ENCODE assay signal across 10 mouse cellular contexts in genomic region chr10:117216132-117216495, GRCm38 (mm10). TPM values are rescaled to one million over a fixed set of nuclear protein-coding genes. Genes with fewer than 3 reads are reported as not detected.
DNase-seq lines count a peak whose midpoint lies in the region; ATAC-seq lines count a peak whose summit lies in the region.
"Had no signal": no experiment of that assay in that cellular context is flagged by ENCODE, and none has a peak within 500 bp of the region (broad histone marks: within the 10 kb centered on the region; RNA-seq: fewer than 3 reads in every experiment).

No protein-coding gene starts in this region.

- peaks cover 84% of the 10 kb centered on the region for H3K36me3 ChIP-seq in megakaryocyte, embryonic 14.5 days (replicated peaks; ENCODE audit: low read length)
- H3K36me3 ChIP-seq in forebrain, embryonic 16.5 days (ENCODE audit: control insufficient read depth, insufficient read depth) = peaks cover 48% of the 10 kb centered on the region
- H3K36me3 ChIP-seq in kidney, embryonic 16.5 days (ENCODE audit: insufficient read depth, low read length) = peaks cover 71% of the 10 kb centered on the region

- no peak overlapping the region for H3K27ac ChIP-seq in forebrain, embryonic 16.5 days (ENCODE audit: low read length)
- H3K27ac ChIP-seq in kidney, embryonic 16.5 days (ENCODE audit: low read length) = no peak overlapping the region
- H3K27ac ChIP-seq: hindbrain, postnatal 0 days had no signal

- H3K4me1 ChIP-seq in megakaryocyte, embryonic 14.5 days = peaks cover 35% of the 10 kb centered on the region
- H3K4me1 ChIP-seq in forebrain, embryonic 16.5 days (replicated peaks; ENCODE audit: control insufficient read depth, insufficient read depth, low read length) = no peaks in the 10 kb centered on the region
- no peaks in the 10 kb centered on the region for H3K4me1 ChIP-seq in kidney, embryonic 16.5 days (ENCODE audit: insufficient read depth, low read length)
- H3K4me1 ChIP-seq: heart, embryonic 12.5 days had no signal

- ATAC-seq in forebrain, embryonic 16.5 days = no peak
- no peak for ATAC-seq in kidney, embryonic 16.5 days (ENCODE audit: low FRiP score, low TSS enrichment)

- 98% methylated on average over 9 of the region's 9 CpGs for WGBS in forebrain, embryonic 16.5 days
- WGBS in kidney, embryonic 16.5 days = 92% methylated on average over 9 of the region's 9 CpGs

- H3K4me3 ChIP-seq in megakaryocyte, embryonic 14.5 days (replicated peaks) = peak overlapping the region; percentile 73
- H3K4me3 ChIP-seq in forebrain, embryonic 16.5 days (replicated peaks; ENCODE audit: low read length) = no peak overlapping the region
- H3K4me3 ChIP-seq in kidney, embryonic 16.5 days (ENCODE audit: low read length) = no peak overlapping the region
- H3K4me3 ChIP-seq: erythroblast, embryonic 14.5 days; heart, embryonic 12.5 days had no signal

- H3K9ac ChIP-seq in forebrain, embryonic 16.5 days (replicated peaks; ENCODE audit: low read depth, low read length) = no peak overlapping the region
- H3K9ac ChIP-seq in kidney, embryonic 16.5 days (replicated peaks; ENCODE audit: low read length) = no peak overlapping the region
- H3K9ac ChIP-seq: heart, embryonic 12.5 days had no signal

- 0 out of 2 replicates have a peak, but pooled peaks cover 3% of the 10 kb centered on the region for H3K9me3 ChIP-seq in megakaryocyte, embryonic 14.5 days
- no peaks in the 10 kb centered on the region for H3K9me3 ChIP-seq in forebrain, embryonic 16.5 days (ENCODE audit: control insufficient read depth, low read length)
- no peaks in the 10 kb centered on the region for H3K9me3 ChIP-seq in kidney, embryonic 16.5 days (ENCODE audit: low read length)
- H3K9me3 ChIP-seq: heart, embryonic 12.5 days had no signal

- DNase-seq in CD4-positive helper T cell, adult 2 months (ENCODE audit: low read depth, low spot score) = peak; percentile 50
- peak; percentile 59 for DNase-seq in T-cell, adult 2 months (ENCODE audit: low spot score)
- DNase-seq in thymus, adult 18-20 months = peak; percentile 15 to 47
- no peak for DNase-seq in layer of hippocampus, adult 11-12 months (ENCODE audit: low spot score)

- H3K27me3 ChIP-seq in megakaryocyte, embryonic 14.5 days (replicated peaks) = no peaks in the 10 kb centered on the region
- H3K27me3 ChIP-seq in forebrain, embryonic 16.5 days (replicated peaks; ENCODE audit: control insufficient read depth, insufficient read depth, low read length) = no peaks in the 10 kb centered on the region
- no peaks in the 10 kb centered on the region for H3K27me3 ChIP-seq in kidney, embryonic 16.5 days (ENCODE audit: insufficient read depth, low read length)
- H3K27me3 ChIP-seq: heart, embryonic 12.5 days had no signal

- no peak overlapping the region for H3K4me2 ChIP-seq in forebrain, embryonic 16.5 days (ENCODE audit: low read length)
- H3K4me2 ChIP-seq in kidney, embryonic 16.5 days (replicated peaks; ENCODE audit: low read depth, low read length) = no peak overlapping the region
- H3K4me2 ChIP-seq: heart, embryonic 12.5 days had no signal

RNA-seq across cellular contexts. Expression of gene Yeats4, which starts 8.2 kb away (rescaled TPM):
- 92.2 and 109 TPM in 2 replicates for polyA plus RNA-seq in megakaryocyte, embryonic 14.5 days (2012; ENCODE audit: insufficient read depth, low replicate concordance)
- polyA plus RNA-seq in forebrain, embryonic 16.5 days (2015; fragmentation: Nextera tagmentation; extraction: Ambion mirVana) = 95.7 and 97.1 TPM in 2 replicates
- polyA plus RNA-seq in kidney, embryonic 16.5 days (2015; fragmentation: Nextera tagmentation; extraction: Ambion mirVana) = 67.3 and 70.7 TPM in 2 replicates

RNA-seq across cellular contexts. Expression of gene 9530003J23Rik, which starts 22.4 kb away (rescaled TPM):
- polyA plus RNA-seq in megakaryocyte, embryonic 14.5 days (2012; ENCODE audit: insufficient read depth, low replicate concordance) = not detected in 2 replicates
- polyA plus RNA-seq in forebrain, embryonic 16.5 days (2015; fragmentation: Nextera tagmentation; extraction: Ambion mirVana) = not detected in 2 replicates
- not detected in 2 replicates for polyA plus RNA-seq in kidney, embryonic 16.5 days (2015; fragmentation: Nextera tagmentation; extraction: Ambion mirVana)
- polyA plus RNA-seq: erythroblast, embryonic 14.5 days; heart, embryonic 12.5 days; hindbrain, postnatal 0 days had no signal
